Comparison of ENCODE assay signal across 27 mouse cellular contexts in genomic region chr5:38364396-38364795, GRCm38 (mm10). TPM values are rescaled to one million over a fixed set of nuclear protein-coding genes. Genes with fewer than 3 reads are reported as not detected.
DNase-seq lines count a peak whose midpoint lies in the region; ATAC-seq lines count a peak whose summit lies in the region.
"Had no signal": no experiment of that assay in that cellular context is flagged by ENCODE, and none has a peak within 500 bp of the region (broad histone marks: within the 10 kb centered on the region; RNA-seq: fewer than 3 reads in every experiment).

No protein-coding gene starts in this region.

- peaks cover 26% of the 10 kb centered on the region for H3K4me1 ChIP-seq in forebrain, embryonic 10.5 days

- H3K36me3 ChIP-seq in forebrain, embryonic 10.5 days (replicated peaks), result no peaks in the 10 kb centered on the region
- H3K36me3 ChIP-seq: limb, embryonic 15.5 days; liver, embryonic 15.5 days had no signal

- peaks cover 36% of the 10 kb centered on the region for H3K27me3 ChIP-seq in forebrain, embryonic 10.5 days (ENCODE audit: poor library complexity, severe bottlenecking)
- H3K27me3 ChIP-seq: forebrain, embryonic 13.5 days; limb, embryonic 15.5 days; liver, embryonic 15.5 days had no signal

- peak; percentile 83 for ATAC-seq in frontal cortex, adult (ENCODE audit: low TSS enrichment)
- ATAC-seq: CD4-positive, CD25-positive, alpha-beta regulatory T cell, adult 4 months; forebrain, embryonic 13.5 days had no signal

- WGBS in forebrain, embryonic 10.5 days, result 80% methylated on average over 5 of the region's 5 CpGs

- no peak for DNase-seq in frontal cortex, postnatal 10 days (ENCODE audit: low spot score in 2 of 2)
- DNase-seq in right cerebral cortex, adult 2 months (ENCODE audit: low spot score in 2 of 2), result peak; percentile 67 to 73
- DNase-seq in right cerebral cortex, postnatal 10 days (ENCODE audit: low spot score in 2 of 2), result no peak
- peak; percentile 78 for DNase-seq in layer of hippocampus, adult 9-11 months
- DNase-seq in kidney, adult 8-10 months, result no peak
- DNase-seq in adrenal gland, postnatal 25 days, result no peak
- no peak for DNase-seq in forebrain, embryonic 10.5 days (ENCODE audit: extremely low spot score, low spot score)
- DNase-seq: adrenal gland, postnatal 36 days; cerebellum, adult 18-20 months; heart, postnatal 10 days; kidney, adult 11 months; thymus, postnatal 25 days had no signal

- no peaks in the 10 kb centered on the region for H3K9me3 ChIP-seq in forebrain, embryonic 10.5 days
- H3K9me3 ChIP-seq: forebrain, embryonic 13.5 days; limb, embryonic 15.5 days; liver, embryonic 15.5 days had no signal

- H3K4me3 ChIP-seq in forebrain, embryonic 10.5 days, result no peak overlapping the region
- H3K4me3 ChIP-seq: forebrain, embryonic 13.5 days; limb, embryonic 15.5 days; liver, embryonic 15.5 days had no signal

- no peak overlapping the region for H3K27ac ChIP-seq in forebrain, embryonic 10.5 days
- H3K27ac ChIP-seq: forebrain, embryonic 13.5 days; kidney, postnatal 0 days; limb, embryonic 15.5 days; liver, embryonic 15.5 days; stomach, postnatal 0 days had no signal

RNA-seq across cellular contexts. Expression of gene Drd5, which starts 45.2 kb away (rescaled TPM):
- not detected in 2 replicates for total RNA-seq in adrenal gland, postnatal 25 days (2021)
- polyA plus RNA-seq in forebrain, embryonic 10.5 days (2016; fragmentation: Nextera tagmentation; extraction: Ambion mirVana), result 0.05 TPM in 1 of 2 replicates, not detected in the other
- total RNA-seq: adrenal gland, postnatal 36 days; ES-E14; gastrocnemius, adult 18-20 months; heart, postnatal 10 days; monocyte, adult 5-6 weeks had no signal
- polyA plus RNA-seq: gonadal fat pad, adult 2 months; heart, embryonic 11.5 days; hindbrain, embryonic 11.5 days; kidney, postnatal 0 days; liver, embryonic 15.5 days; lung, embryonic 16.5 days; neural tube, embryonic 11.5 days; stomach, postnatal 0 days had no signal

Comparison
In these comparisons a context has a peak if more than half of its experiments do, and no peak if none do; other contexts are left out.
1. DNase-seq: peak in right cerebral cortex, adult 2 months (2 of 2) and layer of hippocampus, adult 9-11 months (single experiment); none in frontal cortex, postnatal 10 days (0 of 2), right cerebral cortex, postnatal 10 days (0 of 2), kidney, adult 8-10 months (0 of 2), adrenal gland, postnatal 25 days (single experiment) and forebrain, embryonic 10.5 days (single experiment).